Mouse (Mus musculus) left cerebral cortex, adult 2 months (tissue): ENCODE measurements at regions not wholly inside any gene's neighbourhood (a gene's known extent, or its start where the extent isn't known, plus 50 kb on each side); places are given as distances from the start of the nearest gene placed in this dataset.

Experiments used
- DNase-seq, 2 experiments: peaks; one replicate each; pipeline ENCODE4 v3.0.0; 2021 to 2022; ENCODE audit warnings: low spot score in 2 of 2, mixed read lengths in 1 of 2; ENCODE audit errors: extremely low spot score in 1 of 2
- H3K27ac ChIP-seq: fragments of 200-600 bp; 2 replicates; pipeline ENCODE4 v1.8.1; 2022
- H3K4me3 ChIP-seq: fragments of 200-600 bp; 2 replicates; pipeline ENCODE4 v1.8.1; 2022
- CTCF ChIP-seq: fragments of 200-600 bp; IDR thresholded peaks from 2 replicates; pipeline ENCODE4 v1.8.1; 2022; ENCODE audit warnings: antibody characterized with exemption, mild to moderate bottlenecking, moderate library complexity
- intact Hi-C: fragments of 180-260 bp; cut with DNase I; formaldehyde crosslinking; loops from one replicate; pipeline ENCODE4 v1.15.1; 2025

- DNase-seq: no peak
- intact Hi-C loops: no loop called here
- H3K27ac ChIP-seq: no peak overlapping the region
These were observed 199.7 kb upstream of the A230072I06Rik start for GRCm38 (mm10) chr8:12078679-12079566.

GRCm38 (mm10) chr8:12081536-12081935, 197.1 kb upstream of the A230072I06Rik start:
- H3K27ac ChIP-seq: no peak overlapping the region
- intact Hi-C loops: no loop called here
- no peak overlapping the region for H3K4me3 ChIP-seq
- DNase-seq: no peak
- no peak for TF ChIP-seq CTCF

More at GRCm38 (mm10) chr8:12078679-12079566, 199.7 kb upstream of the A230072I06Rik start:
- no peak overlapping the region for H3K4me3 ChIP-seq
- no peak for TF ChIP-seq CTCF

GRCm38 (mm10) chr8:12087192-12087800, 191.3 kb upstream of the A230072I06Rik start:
- TF ChIP-seq CTCF: no peak
- DNase-seq: no peak
- intact Hi-C loops: no loop called here
- Histone ChIP-seq H3K27ac (no peak overlapping the region), H3K4me3 (no peak overlapping the region)

GRCm38 (mm10) chr8:12100145-12100544, 178.5 kb upstream of the A230072I06Rik start:
- intact Hi-C loops: no loop called here
- no peak for DNase-seq
- Histone ChIP-seq H3K4me3 (no peak overlapping the region), H3K27ac (no peak overlapping the region)
- TF ChIP-seq CTCF: no peak

- Histone ChIP-seq H3K27ac (no peak overlapping the region), H3K4me3 (no peak overlapping the region)
- intact Hi-C loops: no loop called here
- no peak for TF ChIP-seq CTCF
- DNase-seq: no peak
These were observed 175.3 kb upstream of the A230072I06Rik start for GRCm38 (mm10) chr8:12103296-12103695.

- Histone ChIP-seq H3K27ac (no peak overlapping the region), H3K4me3 (no peak overlapping the region)
- no peak; the same call in 1 of the 2 replicates for TF ChIP-seq CTCF
- no peak for DNase-seq
- intact Hi-C loops: no loop called here
These were observed 173.3 kb upstream of the A230072I06Rik start for GRCm38 (mm10) chr8:12105106-12105901.

- intact Hi-C loops: no loop called here
These were observed 170.0 kb upstream of the A230072I06Rik start for GRCm38 (mm10) chr8:12108578-12108977.

GRCm38 (mm10) chr8:12111626-12112025, 167.0 kb upstream of the A230072I06Rik start:
- intact Hi-C loops: no loop called here
- no peak overlapping the region for H3K27ac ChIP-seq

More at GRCm38 (mm10) chr8:12108578-12108977, 170.0 kb upstream of the A230072I06Rik start:
- TF ChIP-seq CTCF: no peak
- Histone ChIP-seq H3K27ac (no peak overlapping the region), H3K4me3 (no peak overlapping the region)
- DNase-seq: no peak

GRCm38 (mm10) chr8:12113023-12113422, 165.6 kb upstream of the A230072I06Rik start:
- Histone ChIP-seq H3K27ac (no peak overlapping the region), H3K4me3 (no peak overlapping the region)
- no peak for TF ChIP-seq CTCF
- intact Hi-C loops: no loop called here
- no peak for DNase-seq

More at GRCm38 (mm10) chr8:12111626-12112025, 167.0 kb upstream of the A230072I06Rik start:
- no peak for TF ChIP-seq CTCF
- DNase-seq: no peak
- H3K4me3 ChIP-seq: no peak overlapping the region

- Histone ChIP-seq H3K27ac (no peak overlapping the region), H3K4me3 (no peak overlapping the region)
- TF ChIP-seq CTCF: no peak
- no peak for DNase-seq
- intact Hi-C loops: no loop called here
These were observed 152.1 kb upstream of the A230072I06Rik start for GRCm38 (mm10) chr8:12126374-12127001.

GRCm38 (mm10) chr8:12127106-12127800, 151.4 kb upstream of the A230072I06Rik start:
- H3K4me3 ChIP-seq: no peak overlapping the region
- H3K27ac ChIP-seq: no peak overlapping the region
- peak in 1 of 2 experiments; percentile 24 for DNase-seq
- intact Hi-C loops: no loop called here
- no peak for TF ChIP-seq CTCF
